Mouse (Mus musculus) myocyte (in vitro differentiated cells): ENCODE data around the gene Col4a2. TPM values are rescaled to one million over a fixed set of nuclear protein-coding genes. Genes with fewer than 3 reads are reported as not detected.

Experiments used
- H3K27me3 ChIP-seq: one replicate; pipeline ENCODE4 v1.6.1; 2011; ENCODE audit not compliant: control insufficient read depth, insufficient read depth, insufficient read length
- H3K36me3 ChIP-seq: one replicate; pipeline ENCODE4 v1.6.1; 2011; ENCODE audit not compliant: control insufficient read depth, insufficient read depth
- H3K4me2 ChIP-seq: one replicate; pipeline ENCODE4 v1.6.1; 2011; ENCODE audit warnings: low read depth, control low read depth
- H3K4me3 ChIP-seq: one replicate; pipeline ENCODE4 v1.5.1; 2011; ENCODE audit warnings: mild to moderate bottlenecking, control low read depth, moderate library complexity
- H3K79me2 ChIP-seq: one replicate; pipeline ENCODE4 v1.6.1; 2011; ENCODE audit not compliant: control insufficient read depth, insufficient read depth
- H3ac ChIP-seq: one replicate; pipeline ENCODE4 v1.6.1; 2011; ENCODE audit not compliant: control insufficient read depth, insufficient read length
- CEBPB ChIP-seq: IDR thresholded peaks from 2 replicates; pipeline ENCODE4 v1.6.1; 2011; ENCODE audit warnings: mild to moderate bottlenecking, moderate library complexity; ENCODE audit not compliant: poor library complexity, insufficient read depth, severe bottlenecking
- E2F4 ChIP-seq: IDR thresholded peaks from one replicate; pipeline ENCODE4 v1.6.1; 2011; ENCODE audit warnings: mild to moderate bottlenecking, control low read depth, moderate library complexity; ENCODE audit not compliant: insufficient read depth
- MAX ChIP-seq: IDR thresholded peaks from one replicate; pipeline ENCODE4 v1.6.1; 2011; ENCODE audit warnings: low read depth, mild to moderate bottlenecking, control low read depth
- MYOD1 ChIP-seq, 3 experiments: IDR thresholded peaks; one replicate each; pipeline ENCODE4 v1.6.1; 2011; ENCODE audit warnings: control low read depth in 2 of 3, low read depth in 2 of 3, mild to moderate bottlenecking in 2 of 3, moderate library complexity in 1 of 3; ENCODE audit not compliant: insufficient read length in 2 of 3, control insufficient read depth in 1 of 3
- MYOG ChIP-seq, 3 experiments: IDR thresholded peaks; one replicate each; pipeline ENCODE4 v1.6.1; 2011; ENCODE audit warnings: control low read depth in 2 of 3, low read depth in 2 of 3, mild to moderate bottlenecking in 2 of 3; ENCODE audit not compliant: insufficient read length in 2 of 3, control insufficient read depth in 1 of 3, insufficient read depth in 1 of 3
- POLR2A ChIP-seq: IDR thresholded peaks from one replicate; pipeline ENCODE4 v1.6.1; 2011; ENCODE audit warnings: low read depth, mild to moderate bottlenecking, control low read depth, moderate library complexity; ENCODE audit not compliant: insufficient read length
- POLR2AphosphoS2 ChIP-seq: IDR thresholded peaks from one replicate; pipeline ENCODE4 v1.6.1; 2011; ENCODE audit warnings: low read depth, control low read depth; ENCODE audit not compliant: insufficient read length
- REST ChIP-seq: IDR thresholded peaks from one replicate; pipeline ENCODE4 v1.6.1; 2011; ENCODE audit warnings: mild to moderate bottlenecking, control low read depth, moderate library complexity; ENCODE audit not compliant: insufficient read depth, insufficient read length
- SRF ChIP-seq: IDR thresholded peaks from one replicate; pipeline ENCODE4 v1.6.1; 2011; ENCODE audit warnings: low read depth; ENCODE audit not compliant: control insufficient read depth, insufficient read length
- TCF12 ChIP-seq: IDR thresholded peaks from one replicate; pipeline ENCODE4 v1.6.1; 2011; ENCODE audit warnings: mild to moderate bottlenecking, control low read depth; ENCODE audit not compliant: poor library complexity, insufficient read depth, severe bottlenecking
- TCF3 ChIP-seq: IDR thresholded peaks from one replicate; pipeline ENCODE4 v1.6.1; 2011; ENCODE audit warnings: low read depth, control low read depth; ENCODE audit not compliant: insufficient read length
- USF1 ChIP-seq: IDR thresholded peaks from one replicate; pipeline ENCODE4 v1.6.1; 2011; ENCODE audit warnings: low read depth, mild to moderate bottlenecking, control low read depth, moderate library complexity
- polyA plus RNA-seq: library from polyadenylated mRNA; unstranded; fragments of >200 nt; fragmentation: generic; extraction: Trizol; gene quantifications from one replicate; pipeline ENCODE4 v1.2.1, GENCODE M21; 2012; ENCODE audit warnings: missing spikeins

Col4a2 gene
- polyA plus RNA-seq, 1 experiment, result 47.3 TPM

- Histone ChIP-seq H3K79me2 (peaks cover 5% of the 10 kb centered on the region), H3K36me3 (no peaks in the 10 kb centered on the region), H3K27me3 (no peaks in the 10 kb centered on the region), H3ac (no peak overlapping the region), H3K4me2 (no peak overlapping the region), H3K4me3 (no peak overlapping the region)
- TF ChIP-seq MYOD1 (IDR thresholded peaks at IDR 0.05; ENCODE audit: control insufficient read depth in 1 of 3, insufficient read length in 2 of 3, low read depth in 2 of 3) (peak in 1 of 3 experiments; percentile 35), TCF12 (no peak)
Measured at GRCm38 (mm10) chr8:11352514-11352913, 39.9 kb downstream of the Col4a2 start.

- Histone ChIP-seq H3K4me3 (no peak overlapping the region), H3K4me2 (no peak overlapping the region), H3K27me3 (no peaks in the 10 kb centered on the region), H3K36me3 (no peaks in the 10 kb centered on the region), H3ac (no peak overlapping the region), H3K79me2 (peaks cover 4% of the 10 kb centered on the region)
- TF ChIP-seq REST (no peak), MYOD1 (IDR thresholded peaks at IDR 0.05; ENCODE audit: control insufficient read depth in 1 of 3, insufficient read length in 2 of 3, low read depth in 2 of 3) (no peak), USF1 (no peak), MYOG (IDR thresholded peaks at IDR 0.05; ENCODE audit: control insufficient read depth in 1 of 3, insufficient read depth in 1 of 3, insufficient read length in 2 of 3, low read depth in 2 of 3) (no peak), E2F4 (no peak), TCF3 (no peak), POLR2A (no peak), MAX (no peak), TCF12 (no peak), CEBPB (no peak), SRF (no peak), POLR2AphosphoS2 (no peak)
Measured at GRCm38 (mm10) chr8:11354800-11355451, 42.3 kb downstream of the Col4a2 start.

DNA sequence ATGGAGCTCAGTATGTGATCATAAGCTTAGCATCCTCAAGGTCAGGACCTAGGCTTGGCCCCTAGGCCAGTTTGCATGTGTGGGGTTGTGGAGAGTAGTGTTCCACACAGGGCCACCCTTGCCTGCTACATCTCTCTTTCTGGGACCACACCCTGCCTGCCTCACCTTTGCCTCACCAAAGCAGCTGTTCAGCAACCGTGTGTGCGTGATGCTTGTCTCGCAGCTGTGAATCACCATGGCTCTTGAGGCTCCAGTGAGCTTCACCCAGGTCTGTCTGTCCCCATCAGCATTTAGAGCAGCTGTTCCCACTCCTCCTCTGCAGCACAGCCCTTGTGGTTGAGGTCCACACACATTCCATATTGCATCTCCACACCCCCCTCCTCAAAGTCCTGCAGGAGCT, 43.3 kb downstream of the Col4a2 start:
- TF ChIP-seq CEBPB (no peak), TCF12 (peak; percentile 46), USF1 (no peak), MYOG (IDR thresholded peaks at IDR 0.05; ENCODE audit: control insufficient read depth in 1 of 3, insufficient read depth in 1 of 3, insufficient read length in 2 of 3, low read depth in 2 of 3) (peak in 2 of 3 experiments; percentile 93 to 94), POLR2AphosphoS2 (no peak), POLR2A (no peak), MYOD1 (IDR thresholded peaks at IDR 0.05; ENCODE audit: control insufficient read depth in 1 of 3, insufficient read length in 2 of 3, low read depth in 2 of 3) (peak in 2 of 3 experiments; percentile 95 to 98), E2F4 (no peak), TCF3 (peak; percentile 62), SRF (no peak), REST (no peak), MAX (no peak)
- Histone ChIP-seq H3K4me2 (no peak overlapping the region), H3K36me3 (no peaks in the 10 kb centered on the region), H3ac (no peak overlapping the region), H3K27me3 (no peaks in the 10 kb centered on the region), H3K79me2 (no peaks in the 10 kb centered on the region), H3K4me3 (no peak overlapping the region)

DNA sequence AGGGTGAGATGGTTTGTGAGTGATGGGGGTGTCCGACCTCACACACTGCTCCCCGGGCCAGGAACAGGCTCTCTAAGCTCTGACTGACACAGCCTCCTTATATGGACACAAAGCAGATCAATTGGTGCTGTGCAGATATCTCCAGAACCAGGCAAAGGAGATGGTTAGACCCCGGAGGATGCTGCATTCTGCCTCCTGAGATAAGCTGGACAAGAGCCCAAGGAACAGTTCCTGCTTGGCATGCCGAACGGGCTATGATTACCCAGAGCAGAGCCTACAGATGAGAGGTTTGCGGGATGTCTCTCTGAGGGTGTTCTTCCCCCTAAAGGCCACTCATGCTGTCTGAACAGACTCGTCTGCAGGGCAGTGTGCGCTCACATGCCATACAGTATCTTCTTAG, 44.2 kb downstream of the Col4a2 start:
- TF ChIP-seq SRF, result no peak
- no peak for TF ChIP-seq REST
- TF ChIP-seq POLR2A, result no peak
- no peak for TF ChIP-seq MYOD1 (IDR thresholded peaks at IDR 0.05; ENCODE audit: control insufficient read depth in 1 of 3, insufficient read length in 2 of 3, low read depth in 2 of 3)
- TF ChIP-seq MYOG (IDR thresholded peaks at IDR 0.05; ENCODE audit: control insufficient read depth in 1 of 3, insufficient read depth in 1 of 3, insufficient read length in 2 of 3, low read depth in 2 of 3), result no peak
- no peak for TF ChIP-seq MAX
- TF ChIP-seq E2F4, result no peak
- TF ChIP-seq TCF12, result no peak
- no peak for TF ChIP-seq USF1
- no peak overlapping the region for H3K4me2 ChIP-seq
- H3K27me3 ChIP-seq, result no peaks in the 10 kb centered on the region
- no peaks in the 10 kb centered on the region for H3K79me2 ChIP-seq
- H3K36me3 ChIP-seq, result no peaks in the 10 kb centered on the region
- H3K4me3 ChIP-seq, result no peak overlapping the region
- H3ac ChIP-seq, result no peak overlapping the region

- H3K4me2 ChIP-seq, result no peak overlapping the region
- peak; percentile 61 for TF ChIP-seq SRF
- no peak for TF ChIP-seq REST
- no peak for TF ChIP-seq TCF3
- no peak overlapping the region for H3K4me3 ChIP-seq
- no peak overlapping the region for H3ac ChIP-seq
- H3K79me2 ChIP-seq, result no peaks in the 10 kb centered on the region
- no peaks in the 10 kb centered on the region for H3K36me3 ChIP-seq
- H3K27me3 ChIP-seq, result no peaks in the 10 kb centered on the region
Measured at GRCm38 (mm10) chr8:11357921-11358436, 45.4 kb downstream of the Col4a2 start.
